Mouse (Mus musculus): ENCODE measurements around the gene Ccdc84. TPM values are rescaled to one million over a fixed set of nuclear protein-coding genes. Genes with fewer than 3 reads are reported as not detected.

Ccdc84 gene
- total and polyA plus RNA-seq, 3 experiments: 18.0 to 18.7 TPM; not detected in 1

DNA sequence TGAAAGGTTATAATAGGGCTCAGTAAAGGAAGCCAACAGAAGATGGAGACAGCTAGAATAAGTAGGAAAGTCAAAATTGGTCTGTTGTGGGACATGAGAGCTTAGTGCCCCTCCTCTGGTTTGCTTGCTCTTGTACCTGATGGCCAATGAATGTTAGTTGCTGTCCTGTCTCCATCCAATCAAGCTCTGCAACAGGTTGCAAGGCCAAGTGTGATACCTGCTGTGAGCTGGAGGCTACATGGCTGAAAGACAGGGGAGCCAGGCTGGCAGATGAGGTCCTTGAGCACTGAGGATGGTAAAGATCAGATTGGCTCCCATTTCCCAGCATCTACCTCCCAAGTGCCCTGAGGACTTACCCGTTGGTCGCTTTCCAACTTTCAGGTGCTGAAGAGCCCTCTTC, 5.6 kb downstream of the Ccdc84 start:
- Histone ChIP-seq H3K27me3 (ENCODE audit: control insufficient read depth in 1 of 2, insufficient read depth in 2 of 2, low read length in 2 of 2) (no peaks in the 10 kb centered on the region), H3K36me3 (ENCODE audit: control insufficient read depth in 1 of 2, insufficient read depth in 2 of 2, low read length in 2 of 2) (peaks cover 6 to 44% of the 10 kb centered on the region in 2 experiments; a peak in 3 of 4 replicates), H3K9me3 (replicated peaks; ENCODE audit: insufficient read depth, low read length) (no peaks in the 10 kb centered on the region), H3K79me2 (ENCODE audit: control insufficient read depth, insufficient read depth, low read length, poor library complexity) (peaks cover 26% of the 10 kb centered on the region), H3K27ac (ENCODE audit: control insufficient read depth, low read depth, low read length) (peak overlapping the region; percentile 72), H3K4me3 (ENCODE audit: control insufficient read depth in 1 of 2, insufficient read depth in 1 of 2, low read depth in 2 of 2, low read length in 2 of 2) (no peak overlapping the region), H3K9ac (ENCODE audit: control insufficient read depth, low read depth, low read length, poor library complexity, severe bottlenecking) (no peak overlapping the region), H3K4me1 (ENCODE audit: control insufficient read depth in 1 of 2, insufficient read depth in 2 of 2, low read length in 2 of 2) (peaks cover 0 to 35% of the 10 kb centered on the region in 2 experiments; a peak in 2 of 4 replicates)
- TF ChIP-seq UBTF (IDR thresholded peaks at IDR 0.05; ENCODE audit: borderline replicate concordance, insufficient read depth, low read depth, low read length) (no peak), POLR2AphosphoS2 (IDR thresholded peaks at IDR 0.05; ENCODE audit: low read length) (no peak), HCFC1 (IDR thresholded peaks at IDR 0.05; ENCODE audit: low read depth, low read length) (no peak), POLR2A (IDR thresholded peaks at IDR 0.05; ENCODE audit: control insufficient read depth in 1 of 2, insufficient read depth in 1 of 2, low read depth in 1 of 2, low read length in 2 of 2, poor library complexity in 1 of 2) (0 out of 4 replicates have a peak, but pooled peaks of 1 of the 2 experiments have one; percentile 32)
- DNase-seq (ENCODE audit: low read depth, low spot score): peak; percentile 55

DNA sequence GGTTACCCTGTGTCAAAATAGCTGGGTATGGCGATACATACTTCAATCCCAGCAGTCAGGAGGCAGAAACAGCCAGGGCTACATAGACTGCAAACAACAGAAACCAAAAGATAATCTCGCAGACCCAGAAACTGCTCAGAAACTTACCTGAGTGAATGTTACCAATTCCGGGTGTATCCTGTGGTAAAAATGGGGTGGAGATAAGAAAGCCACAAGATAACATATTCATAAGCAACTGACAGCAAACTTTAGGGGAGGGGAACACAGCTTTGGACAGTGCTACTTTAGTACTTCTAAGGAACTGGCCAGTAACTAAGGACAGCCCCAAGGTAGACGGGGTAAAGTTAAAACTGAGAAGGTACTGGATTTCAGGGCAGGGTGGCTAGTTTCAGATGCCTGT, 6.1 kb downstream of the Ccdc84 start:
- H3K27ac ChIP-seq (ENCODE audit: control insufficient read depth, low read depth, low read length): peak overlapping the region; percentile 72
- H3K4me1 ChIP-seq (ENCODE audit: control insufficient read depth in 1 of 2, insufficient read depth in 2 of 2, low read length in 2 of 2): peaks cover 0 to 35% of the 10 kb centered on the region in 2 experiments; a peak in 2 of 4 replicates
- TF ChIP-seq JUND (IDR thresholded peaks at IDR 0.05; ENCODE audit: low read depth, low read length): no peak
- no peak for TF ChIP-seq MAX (IDR thresholded peaks at IDR 0.05; ENCODE audit: low read length)
- TF ChIP-seq GABPA (IDR thresholded peaks at IDR 0.05; ENCODE audit: low read depth, low read length): no peak
- TF ChIP-seq MYC (IDR thresholded peaks at IDR 0.05; ENCODE audit: low read depth, low read length): no peak
- no peak for TF ChIP-seq MAZ (IDR thresholded peaks at IDR 0.05; ENCODE audit: low read depth, low read length)
- TF ChIP-seq GATA1 (IDR thresholded peaks at IDR 0.05; ENCODE audit: low read depth, low read length): peak; percentile 93
- peak in 1 of 2 experiments; percentile 43; a peak in 1 of 4 replicates for TF ChIP-seq POLR2A (IDR thresholded peaks at IDR 0.05; ENCODE audit: control insufficient read depth in 1 of 2, insufficient read depth in 1 of 2, low read depth in 1 of 2, low read length in 2 of 2, poor library complexity in 1 of 2)
- no peak for TF ChIP-seq ZNF384 (IDR thresholded peaks at IDR 0.05; ENCODE audit: low read depth, low read length)
- TF ChIP-seq ZMIZ1 (IDR thresholded peaks at IDR 0.05; ENCODE audit: low read depth, low read length): no peak; the same call in none of the 2 replicates
- TF ChIP-seq RCOR1 (IDR thresholded peaks at IDR 0.05; ENCODE audit: low read depth, low read length): peak; percentile 78
- TF ChIP-seq NELFE (IDR thresholded peaks at IDR 0.05; ENCODE audit: low read depth, low read length): no peak
- TF ChIP-seq MAFK (IDR thresholded peaks at IDR 0.05; ENCODE audit: borderline replicate concordance, low read depth, low read length): no peak; the same call in 1 of the 2 replicates
- no peak for TF ChIP-seq TBP (IDR thresholded peaks at IDR 0.05; ENCODE audit: low read depth, low read length)
- TF ChIP-seq SMC3 (IDR thresholded peaks at IDR 0.05; ENCODE audit: low read depth, low read length): no peak
- TF ChIP-seq EP300 (IDR thresholded peaks at IDR 0.05; ENCODE audit: low read depth in 1 of 2, low read length in 2 of 2): peak; percentile 78 to 89
- TF ChIP-seq CHD2 (IDR thresholded peaks at IDR 0.05; ENCODE audit: low read length): no peak; the same call in 1 of the 2 replicates
- no peak for TF ChIP-seq ELF1 (IDR thresholded peaks at IDR 0.05; ENCODE audit: low read depth, low read length)
- no peak for TF ChIP-seq NRF1 (IDR thresholded peaks at IDR 0.05; ENCODE audit: insufficient read depth, low read depth, low read length, poor library complexity, severe bottlenecking)
- peak; percentile 37 for TF ChIP-seq TAL1 (IDR thresholded peaks at IDR 0.05; ENCODE audit: low read length)
- TF ChIP-seq MEF2A (IDR thresholded peaks at IDR 0.05; ENCODE audit: extremely low read depth, insufficient replicate concordance, low read depth, low read length, poor library complexity, severe bottlenecking): no peak
- TF ChIP-seq USF2 (IDR thresholded peaks at IDR 0.05; ENCODE audit: borderline replicate concordance in 1 of 2, insufficient read depth in 1 of 2, low read depth in 1 of 2, low read length in 2 of 2): no peak
- TF ChIP-seq E2F4 (IDR thresholded peaks at IDR 0.05; ENCODE audit: borderline replicate concordance, low read depth, low read length): no peak
- no peak for TF ChIP-seq CTCF (IDR thresholded peaks at IDR 0.05 in 2 of 3, conservative IDR thresholded peaks at IDR 0.05 in 1 of 3; ENCODE audit: control insufficient read depth in 1 of 3, insufficient read depth in 1 of 3, low read depth in 2 of 3, low read length in 3 of 3, poor library complexity in 1 of 3, severe bottlenecking in 1 of 3)
- no peak for TF ChIP-seq POLR2AphosphoS5 (IDR thresholded peaks at IDR 0.05; ENCODE audit: borderline replicate concordance, low read depth, low read length)
- TF ChIP-seq CHD1 (IDR thresholded peaks at IDR 0.05; ENCODE audit: low read depth, low read length): no peak
- TF ChIP-seq UBTF (IDR thresholded peaks at IDR 0.05; ENCODE audit: borderline replicate concordance, insufficient read depth, low read depth, low read length): no peak
- TF ChIP-seq ETS1 (IDR thresholded peaks at IDR 0.05; ENCODE audit: low read depth, low read length): peak; percentile 75
- no peak for TF ChIP-seq KAT2A (conservative IDR thresholded peaks at IDR 0.05; ENCODE audit: low read depth, low read length)
- TF ChIP-seq HCFC1 (IDR thresholded peaks at IDR 0.05; ENCODE audit: low read depth, low read length): no peak
- peak; percentile 88 for TF ChIP-seq POLR2AphosphoS2 (IDR thresholded peaks at IDR 0.05; ENCODE audit: low read length)

More for the DNA sequence above, 6.1 kb downstream of the Ccdc84 start:
- H3K36me3 ChIP-seq (ENCODE audit: control insufficient read depth in 1 of 2, insufficient read depth in 2 of 2, low read length in 2 of 2): peaks cover 6 to 44% of the 10 kb centered on the region in 2 experiments; a peak in 3 of 4 replicates
- peaks cover 24% of the 10 kb centered on the region for H3K79me2 ChIP-seq (ENCODE audit: control insufficient read depth, insufficient read depth, low read length, poor library complexity)
- H3K27me3 ChIP-seq (ENCODE audit: control insufficient read depth in 1 of 2, insufficient read depth in 2 of 2, low read length in 2 of 2): no peaks in the 10 kb centered on the region
- H3K4me3 ChIP-seq (ENCODE audit: control insufficient read depth in 1 of 2, insufficient read depth in 1 of 2, low read depth in 2 of 2, low read length in 2 of 2): no peak overlapping the region
- no peaks in the 10 kb centered on the region for H3K9me3 ChIP-seq (replicated peaks; ENCODE audit: insufficient read depth, low read length)
- no peak overlapping the region for H3K9ac ChIP-seq (ENCODE audit: control insufficient read depth, low read depth, low read length, poor library complexity, severe bottlenecking)
- DNase-seq (ENCODE audit: low read depth, low spot score): peak; percentile 81
